Mouse (Mus musculus) forebrain, postnatal 0 days (tissue): ENCODE data around the gene Tas2r119. TPM values are rescaled to one million over a fixed set of nuclear protein-coding genes. Genes with fewer than 3 reads are reported as not detected.
A peak's percentile ranks its signal among the peaks of the same experiment; 100 is the strongest.

Source experiments
- ATAC-seq: fragments of 200-750 bp; cut with Nextera tagmentation; 2 replicates; pipeline ENCODE4 v1.8.0; 2017; ENCODE audit warnings: mild to moderate bottlenecking, moderate library complexity
- DNase-seq: peaks from one replicate; pipeline ENCODE4 v3.0.0-alpha.2; 2015
- H3K27ac ChIP-seq: fragments of 300-500 bp; sonication (generic); 2 replicates; pipeline ENCODE4 v1.5.1; 2014; ENCODE audit warnings: low read depth, mild to moderate bottlenecking, antibody characterized with exemption, low read length, moderate library complexity, mixed read lengths
- H3K27me3 ChIP-seq: fragments of 300-500 bp; sonication (generic); 2 replicates; pipeline ENCODE4 v1.6.1; 2014; ENCODE audit warnings: mild to moderate bottlenecking, low read length, mixed read lengths; ENCODE audit not compliant: insufficient read depth
- H3K36me3 ChIP-seq: fragments of 300-500 bp; sonication (generic); 2 replicates; pipeline ENCODE4 v1.6.1; 2014; ENCODE audit warnings: mild to moderate bottlenecking, moderate library complexity; ENCODE audit not compliant: insufficient read depth
- H3K4me1 ChIP-seq: fragments of 300-500 bp; sonication (generic); 2 replicates; pipeline ENCODE4 v1.6.1; 2014; ENCODE audit warnings: antibody characterized with exemption; ENCODE audit not compliant: insufficient read depth
- H3K4me2 ChIP-seq: fragments of 300-500 bp; sonication (generic); 2 replicates; pipeline ENCODE4 v1.6.1; 2014; ENCODE audit warnings: low read depth, mild to moderate bottlenecking, moderate library complexity
- H3K4me3 ChIP-seq: fragments of 300-500 bp; sonication (generic); 2 replicates; pipeline ENCODE4 v1.5.1; 2014; ENCODE audit warnings: low read depth, low read length, mixed read lengths
- H3K9ac ChIP-seq: fragments of 300-500 bp; sonication (generic); 2 replicates; pipeline ENCODE4 v1.6.1; 2014; ENCODE audit warnings: mild to moderate bottlenecking
- H3K9me3 ChIP-seq: fragments of 300-500 bp; sonication (generic); 2 replicates; pipeline ENCODE4 v1.6.1; 2016; ENCODE audit warnings: low read length
- CTCF ChIP-seq: sonication (generic); IDR thresholded peaks from 2 replicates; pipeline ENCODE4 v1.5.1; 2016; ENCODE audit warnings: antibody characterized with exemption, control low read depth, low read depth
- WGBS: fragments of 180-500 bp; shearing (Covaris S2); extraction: QIAGEN DNeasy Blood & Tissue Kit; methylation state at CpG from one replicate; pipeline ENCODE4 v1.1.7; 2014; 5-methylcytosine and 5-hydroxymethylcytosine counted together
- polyA plus RNA-seq: library from polyadenylated mRNA; unstranded; fragments of >200 nt; fragmentation: Nextera tagmentation; extraction: Ambion mirVana; gene quantifications from 2 replicates; pipeline ENCODE4 v1.2.1, GENCODE M21; 2015
- total RNA-seq: library from RNA; depleted of rRNA; stranded (reverse); fragments of >200 nt; gene quantifications from 2 replicates; pipeline ENCODE4 v1.2.3, GENCODE M21; 2014

The Tas2r119 gene
- total and polyA plus RNA-seq, 2 experiments from 2014 or later, result not detected

DNA sequence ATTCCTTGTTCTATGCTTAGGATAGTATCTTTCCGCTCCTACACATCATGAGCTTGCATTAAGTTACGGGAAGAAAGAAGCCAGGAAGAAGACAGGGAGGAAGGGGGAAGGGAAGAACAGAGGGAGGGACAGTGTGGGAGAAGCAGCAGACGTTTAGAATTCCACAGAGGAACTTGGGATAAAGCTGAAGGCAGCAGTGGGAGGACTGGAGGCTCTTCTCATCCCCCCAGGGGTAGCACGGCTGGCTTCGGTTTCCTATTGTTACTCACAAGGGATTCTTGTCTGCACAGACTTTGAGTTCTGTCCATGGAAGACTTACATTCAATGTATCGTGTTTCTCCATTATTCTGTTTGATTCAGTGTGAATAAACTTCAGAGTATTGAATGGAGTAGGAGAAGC lies 5.3 kb upstream of the Tas2r119 start:
- Histone ChIP-seq H3K4me1 (0 out of 2 replicates have a peak, but pooled peaks cover 12% of the 10 kb centered on the region), H3K27me3 (no peaks in the 10 kb centered on the region), H3K9me3 (no peaks in the 10 kb centered on the region), H3K4me2 (peak overlapping the region; percentile 11; the same call in 1 of the 2 replicates), H3K27ac (peak overlapping the region; percentile 57; the same call in 1 of the 2 replicates), H3K4me3 (no peak overlapping the region), H3K36me3 (no peaks in the 10 kb centered on the region), H3K9ac (no peak overlapping the region)
- no peak for TF ChIP-seq CTCF
- peak; percentile 56 for ATAC-seq
- 26% methylated on average over 6 of the region's 6 CpGs for WGBS
- DNase-seq, result peak; percentile 36

DNA sequence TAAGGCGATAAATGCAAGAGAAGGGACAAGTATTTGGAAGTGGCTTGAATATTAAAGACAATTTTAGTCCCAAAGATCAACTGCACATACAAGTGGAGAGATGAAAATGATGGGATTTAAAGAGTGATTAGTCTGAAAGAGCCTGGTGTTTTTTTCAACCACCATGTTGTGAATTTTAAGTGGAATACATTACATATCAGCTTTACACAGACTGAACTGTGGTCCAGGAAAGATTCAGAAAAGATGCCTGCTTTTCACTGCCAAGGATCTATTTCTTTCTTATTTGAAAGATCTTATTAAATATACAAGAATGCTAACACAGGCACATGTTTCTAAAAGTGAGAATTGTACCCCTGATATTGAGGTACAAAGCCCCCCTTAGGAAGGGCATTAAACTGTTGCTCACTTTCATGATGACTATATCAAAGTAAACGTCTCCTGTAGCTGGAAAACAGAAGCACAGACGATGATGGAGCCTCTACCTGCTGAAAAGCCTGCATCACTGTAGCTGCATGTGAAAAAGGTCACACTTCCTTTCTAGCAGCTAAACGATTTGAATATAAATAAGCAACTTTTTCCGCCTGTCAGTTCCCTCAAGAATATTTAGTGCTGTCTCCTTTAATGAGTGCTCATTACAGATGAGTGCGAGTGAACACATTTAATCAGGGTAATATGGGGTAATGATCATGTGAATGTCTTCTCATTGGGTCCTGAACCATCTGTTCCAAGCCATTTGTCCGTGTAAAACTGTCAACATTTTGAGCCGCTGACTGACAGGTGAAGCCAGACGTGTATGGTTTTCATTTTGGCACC lies 4.7 kb upstream of the Tas2r119 start:
- H3K27ac ChIP-seq, result peak overlapping the region; percentile 57; the same call in 1 of the 2 replicates
- H3K36me3 ChIP-seq, result no peaks in the 10 kb centered on the region
- no peaks in the 10 kb centered on the region for H3K9me3 ChIP-seq
- no peak for TF ChIP-seq CTCF
- peak; percentile 37 for DNase-seq
- peak; percentile 71 for ATAC-seq
- H3K4me1 ChIP-seq, result 0 out of 2 replicates have a peak, but pooled peaks cover 12% of the 10 kb centered on the region
- WGBS, result 14% methylated on average over 9 of the region's 9 CpGs
- no peak overlapping the region for H3K9ac ChIP-seq
- H3K27me3 ChIP-seq, result no peaks in the 10 kb centered on the region
- H3K4me3 ChIP-seq, result no peak overlapping the region
- peak overlapping the region; percentile 11; the same call in 1 of the 2 replicates for H3K4me2 ChIP-seq

DNA sequence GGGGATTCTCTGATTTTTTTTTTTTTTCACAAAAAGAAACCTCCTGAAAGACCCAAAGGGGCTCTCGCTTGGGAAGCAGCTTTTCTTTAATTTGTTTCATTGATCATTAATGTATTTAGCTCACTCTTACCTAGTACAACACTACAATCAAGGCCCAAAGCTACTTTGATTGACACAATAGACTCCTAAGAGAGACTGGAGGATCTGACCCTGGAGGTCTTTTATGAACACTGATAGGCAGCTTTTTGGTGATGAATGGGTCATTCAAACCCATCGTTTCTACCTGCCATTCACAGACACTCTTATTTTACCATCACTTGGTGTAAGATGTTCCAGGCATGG lies 4.1 kb upstream of the Tas2r119 start:
- WGBS, result 15% methylated on average over 2 of the region's 2 CpGs
- Histone ChIP-seq H3K36me3 (no peaks in the 10 kb centered on the region), H3K27ac (no peak overlapping the region), H3K9me3 (no peaks in the 10 kb centered on the region), H3K4me1 (0 out of 2 replicates have a peak, but pooled peaks cover 12% of the 10 kb centered on the region), H3K9ac (no peak overlapping the region), H3K4me3 (no peak overlapping the region), H3K27me3 (no peaks in the 10 kb centered on the region), H3K4me2 (no peak overlapping the region)
- DNase-seq (no peak), ATAC-seq (no peak)
- no peak for TF ChIP-seq CTCF

DNA sequence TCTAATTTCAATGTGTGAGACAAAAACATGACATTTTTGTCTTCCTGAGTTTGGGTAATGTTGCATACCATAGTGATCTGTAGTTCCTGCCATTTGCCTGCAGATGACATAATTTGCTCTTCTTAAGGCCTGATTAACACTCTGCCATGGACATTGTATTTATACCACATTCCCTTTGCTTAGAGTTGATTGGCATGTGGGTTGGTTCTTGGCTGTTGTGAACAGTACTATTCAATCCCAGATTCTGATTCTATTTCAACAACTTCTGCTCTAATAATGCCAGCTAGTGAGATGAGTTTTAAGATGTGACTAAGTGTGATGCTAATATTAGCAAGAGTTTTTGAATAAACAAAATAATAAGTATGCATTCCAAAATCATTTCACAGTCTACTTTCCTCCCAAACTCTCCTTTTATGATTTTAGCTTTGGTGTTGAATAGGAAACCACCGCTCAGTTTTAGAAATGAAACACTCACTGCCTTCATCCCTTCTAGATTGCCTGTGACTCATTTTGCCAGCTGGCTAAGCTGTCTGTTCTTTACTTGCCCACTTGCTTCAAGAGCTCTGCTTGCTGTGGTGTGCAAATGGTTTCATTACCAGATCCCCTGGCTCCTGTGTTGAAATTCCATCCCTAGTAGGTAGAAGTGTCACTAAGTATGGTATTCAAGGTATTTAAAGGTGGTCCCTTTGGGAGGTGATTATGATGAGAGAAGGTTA lies 3.1 kb downstream of the Tas2r119 start:
- DNase-seq, result no peak
- no peaks in the 10 kb centered on the region for H3K36me3 ChIP-seq
- no peaks in the 10 kb centered on the region for H3K9me3 ChIP-seq
- no peak for TF ChIP-seq CTCF
- WGBS, result 71% methylated on average over 1 of the region's 1 CpGs
- H3K27ac ChIP-seq, result no peak overlapping the region
- H3K27me3 ChIP-seq, result no peaks in the 10 kb centered on the region
- H3K4me2 ChIP-seq, result no peak overlapping the region
- 0 out of 2 replicates have a peak, but pooled peaks have one; percentile 25 for ATAC-seq
- H3K4me3 ChIP-seq, result no peak overlapping the region
- no peak overlapping the region for H3K9ac ChIP-seq
- H3K4me1 ChIP-seq, result no peaks in the 10 kb centered on the region

DNA sequence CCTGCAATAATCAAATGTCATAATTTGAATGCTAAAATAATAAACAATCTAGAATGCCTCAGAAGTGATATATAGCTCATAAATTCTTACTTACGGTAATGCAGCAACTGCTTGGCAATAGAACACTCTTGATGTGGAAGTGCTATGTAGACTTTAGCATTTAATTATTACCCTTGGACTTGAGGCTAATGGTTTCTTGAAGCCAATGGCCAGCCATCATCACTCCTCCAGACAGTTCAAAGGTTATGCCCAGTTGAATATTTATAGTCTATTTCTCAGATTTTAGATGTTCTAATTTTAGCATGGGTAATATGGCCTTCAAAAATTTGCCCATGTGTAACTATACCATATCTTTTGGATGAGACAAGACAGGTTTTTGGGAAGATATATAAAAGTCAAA lies 4.9 kb downstream of the Tas2r119 start:
- Histone ChIP-seq H3K9me3 (no peaks in the 10 kb centered on the region), H3K4me1 (no peaks in the 10 kb centered on the region), H3K27ac (no peak overlapping the region), H3K27me3 (no peaks in the 10 kb centered on the region), H3K4me2 (no peak overlapping the region), H3K9ac (no peak overlapping the region), H3K4me3 (no peak overlapping the region), H3K36me3 (no peaks in the 10 kb centered on the region)
- DNase-seq, result no peak
- no peak for ATAC-seq
- no peak for TF ChIP-seq CTCF
- 98% methylated on average over 1 of the region's 1 CpGs for WGBS

DNA sequence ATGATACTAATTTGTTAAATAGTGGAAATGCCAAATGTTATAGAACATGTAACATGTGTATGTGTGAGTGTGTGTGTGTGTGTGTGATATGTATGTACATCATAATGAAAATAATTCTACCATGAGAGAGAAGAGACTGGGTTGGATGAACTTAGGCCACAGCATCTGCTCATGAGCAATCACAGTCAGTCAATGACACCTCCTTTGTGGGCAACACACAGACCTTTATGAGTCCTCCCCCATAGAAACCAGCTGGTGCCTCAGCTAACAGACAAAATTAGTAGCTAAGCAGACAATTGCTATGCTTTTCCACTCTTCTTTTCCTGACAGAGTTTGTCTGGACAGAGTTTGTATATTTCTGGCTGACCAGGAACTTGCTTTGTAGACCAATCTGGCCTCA lies 7.9 kb downstream of the Tas2r119 start:
- no peaks in the 10 kb centered on the region for H3K27me3 ChIP-seq
- H3K9ac ChIP-seq, result no peak overlapping the region
- no peaks in the 10 kb centered on the region for H3K36me3 ChIP-seq
- H3K9me3 ChIP-seq, result no peaks in the 10 kb centered on the region
- no peak overlapping the region for H3K4me2 ChIP-seq
- ATAC-seq, result no peak
- H3K4me3 ChIP-seq, result no peak overlapping the region
- no peak for TF ChIP-seq CTCF
- no peak for DNase-seq
- no peak overlapping the region for H3K27ac ChIP-seq
- no peaks in the 10 kb centered on the region for H3K4me1 ChIP-seq

DNA sequence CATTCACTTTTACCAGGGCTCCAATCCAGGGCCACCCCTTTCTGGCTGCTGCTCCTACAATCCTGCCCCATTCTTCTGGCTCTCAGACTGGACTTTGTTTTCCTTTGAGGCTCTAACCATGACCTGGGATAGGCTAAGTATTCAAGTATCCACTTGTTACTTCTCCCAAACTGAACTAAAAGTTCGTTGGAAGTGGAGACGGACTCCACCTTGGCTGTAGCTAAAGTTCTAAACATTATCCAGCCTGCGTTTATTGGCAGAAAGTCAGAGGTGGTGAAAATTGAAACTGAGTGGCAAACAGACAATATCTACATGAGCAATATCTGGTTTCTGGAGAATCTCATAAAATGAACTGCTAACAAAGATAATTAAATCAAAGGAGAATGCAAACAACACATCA lies 12.8 kb downstream of the Tas2r119 start:
- WGBS, result 75% methylated on average over 3 of the region's 3 CpGs
- Histone ChIP-seq H3K36me3 (no peaks in the 10 kb centered on the region), H3K4me2 (no peak overlapping the region), H3K4me1 (no peaks in the 10 kb centered on the region), H3K4me3 (no peak overlapping the region), H3K27me3 (no peaks in the 10 kb centered on the region), H3K9me3 (no peaks in the 10 kb centered on the region), H3K27ac (no peak overlapping the region), H3K9ac (no peak overlapping the region)
- TF ChIP-seq CTCF, result no peak
- ATAC-seq, result no peak
- no peak for DNase-seq
